Mouse (Mus musculus): ENCODE measurements around the gene Svopl. TPM values are rescaled to one million over a fixed set of nuclear protein-coding genes. Genes with fewer than 3 reads are reported as not detected.

Gene Svopl
- polyA plus RNA-seq (2015; fragmentation: Nextera tagmentation; extraction: Ambion mirVana): 0.81 and 0.90 TPM in 2 replicates

DNA sequence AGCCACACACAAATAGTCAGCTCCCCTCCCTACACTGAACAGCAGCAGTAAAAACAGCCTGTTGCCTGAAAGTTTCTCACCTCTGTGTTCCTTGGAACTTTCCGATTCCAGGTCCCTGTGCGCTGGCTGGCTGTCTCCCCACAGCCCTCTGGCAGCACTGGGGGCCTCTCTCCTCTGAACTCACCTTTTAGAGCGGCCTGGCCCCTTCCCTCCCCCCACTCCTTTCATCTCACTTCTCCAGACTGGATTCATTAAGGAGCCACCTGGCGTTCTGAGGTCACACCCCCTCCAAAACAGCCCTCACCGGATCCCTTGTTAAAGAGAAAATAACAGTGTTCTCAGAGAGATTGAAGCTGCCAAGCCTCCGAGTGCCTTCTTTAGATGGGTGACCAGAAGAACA lies at the start of gene Svopl:
Svopl (minus strand) TSS at position 159 of the 400 bp plus-strand sequence.
- no peak within 1 kb of the TSS for H3K4me3 ChIP-seq (replicated peaks)
- no peak within 1 kb of the TSS for H3K27ac ChIP-seq
- 43% methylated on average over 6 of the region's 6 CpGs for WGBS
- H3K4me2 ChIP-seq (replicated peaks): no peak within 1 kb of the TSS
- no peak for ATAC-seq
- no peaks in the 10 kb centered on the region for H3K27me3 ChIP-seq
- H3K4me1 ChIP-seq (replicated peaks): no peaks in the 10 kb centered on the region
- H3K9me3 ChIP-seq: no peaks in the 10 kb centered on the region
- no peak within 1 kb of the TSS for H3K9ac ChIP-seq (replicated peaks)
- no peaks in the 10 kb centered on the region for H3K36me3 ChIP-seq

DNA sequence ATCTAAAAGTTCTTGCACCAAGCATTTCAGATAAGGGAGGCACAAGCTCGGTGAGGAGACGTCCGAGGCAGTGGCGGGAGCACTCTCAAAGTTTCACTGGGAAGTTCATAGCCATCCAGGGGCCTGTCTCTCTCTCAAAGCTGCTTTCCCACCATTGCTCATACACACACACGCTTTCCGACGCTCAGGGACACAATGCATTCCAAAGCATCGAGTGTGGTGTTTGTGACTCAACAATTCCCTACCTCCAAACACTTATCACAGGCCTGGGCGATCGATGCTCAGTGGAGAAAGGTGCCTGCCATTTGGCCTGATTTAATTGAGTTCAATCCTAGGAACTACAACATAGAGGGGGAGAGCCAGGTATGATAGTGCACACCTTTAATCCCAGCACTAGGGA lies 47.9 kb upstream of the Svopl start:
- no peak overlapping the region for H3K4me3 ChIP-seq (replicated peaks)
- H3K4me2 ChIP-seq (replicated peaks): no peak overlapping the region
- H3K9ac ChIP-seq (replicated peaks): no peak overlapping the region
- ATAC-seq: no peak
- H3K4me1 ChIP-seq (replicated peaks): no peaks in the 10 kb centered on the region
- H3K27ac ChIP-seq: no peak overlapping the region
- no peaks in the 10 kb centered on the region for H3K36me3 ChIP-seq
- 0 out of 2 replicates have a peak, but pooled peaks cover 5% of the 10 kb centered on the region for H3K9me3 ChIP-seq
- WGBS: 92% methylated on average over 10 of the region's 10 CpGs
- H3K27me3 ChIP-seq: no peaks in the 10 kb centered on the region

GRCm38 (mm10) chr6:38092539-38092938 lies 45.7 kb upstream of the Svopl start:
- Histone ChIP-seq H3K36me3 (no peaks in the 10 kb centered on the region), H3K4me2 (replicated peaks) (no peak overlapping the region), H3K9ac (replicated peaks) (no peak overlapping the region), H3K27me3 (no peaks in the 10 kb centered on the region), H3K4me1 (replicated peaks) (no peaks in the 10 kb centered on the region), H3K9me3 (no peaks in the 10 kb centered on the region), H3K27ac (no peak overlapping the region), H3K4me3 (replicated peaks) (no peak overlapping the region)
- no peak for ATAC-seq
- WGBS: 94% methylated on average over 8 of the region's 8 CpGs

GRCm38 (mm10) chr6:38087242-38088026 lies 40.6 kb upstream of the Svopl start:
- Histone ChIP-seq H3K27ac (no peak overlapping the region), H3K4me1 (replicated peaks) (no peaks in the 10 kb centered on the region), H3K27me3 (no peaks in the 10 kb centered on the region), H3K4me2 (replicated peaks) (no peak overlapping the region), H3K9ac (replicated peaks) (no peak overlapping the region), H3K4me3 (replicated peaks) (no peak overlapping the region), H3K9me3 (no peaks in the 10 kb centered on the region), H3K36me3 (no peaks in the 10 kb centered on the region)
- 84% methylated on average over 9 of the region's 9 CpGs for WGBS
- ATAC-seq: no peak

DNA sequence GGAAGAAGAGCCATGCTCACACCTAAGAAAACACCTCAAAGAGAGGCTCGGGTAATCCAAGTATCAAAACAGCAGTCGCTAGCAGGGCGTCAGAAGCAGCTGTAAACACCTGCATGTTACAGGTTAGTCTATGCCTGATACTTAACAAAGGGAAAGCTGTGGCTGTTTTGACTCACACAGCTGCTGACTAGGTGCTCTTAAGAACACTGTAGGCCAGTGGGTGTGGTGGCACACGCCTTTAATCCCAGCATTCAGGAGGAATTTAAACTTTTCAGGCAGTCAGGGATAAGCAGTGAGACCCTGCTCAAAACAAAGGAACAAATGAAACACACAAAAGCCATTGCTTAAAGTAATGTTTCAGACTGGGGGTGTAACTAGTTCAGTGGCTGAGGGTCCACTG lies 36.4 kb upstream of the Svopl start:
- 39% methylated on average over 4 of the region's 4 CpGs for WGBS
- no peak overlapping the region for H3K9ac ChIP-seq (replicated peaks)
- ATAC-seq: no peak

DNA sequence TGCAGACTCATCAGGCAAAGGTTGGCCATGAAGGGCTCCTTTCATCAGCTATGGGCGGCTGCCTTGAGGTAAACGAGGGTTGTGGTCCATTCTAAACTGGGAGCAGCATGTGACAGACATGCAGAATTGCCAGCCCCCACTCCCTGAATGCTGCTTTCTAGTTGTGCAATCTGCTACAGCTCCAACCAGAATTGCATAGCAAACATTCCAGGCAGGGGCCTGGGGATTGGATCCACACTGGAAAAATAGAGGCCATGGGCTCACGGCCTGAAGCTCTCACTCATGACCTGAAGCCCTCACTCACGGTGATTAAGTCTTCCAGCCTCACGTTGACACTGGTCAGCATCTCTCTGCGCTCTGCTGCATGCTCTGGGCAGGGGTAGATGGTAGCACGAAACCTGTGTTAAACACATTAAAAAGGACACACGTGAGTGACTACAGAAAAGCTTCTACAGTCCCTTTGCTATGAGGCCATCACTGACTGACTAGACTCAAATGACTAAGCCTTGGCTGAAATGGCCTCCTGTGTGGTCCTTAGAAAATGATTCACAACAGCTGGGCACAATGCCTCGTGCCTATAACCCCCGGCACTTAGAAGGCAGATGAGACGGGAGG lies 35.0 kb upstream of the Svopl start:
- WGBS: 60% methylated on average over 11 of the region's 11 CpGs

More for the DNA sequence above, 36.4 kb upstream of the Svopl start:
- H3K27ac ChIP-seq: no peak overlapping the region
- H3K27me3 ChIP-seq: no peaks in the 10 kb centered on the region
- H3K36me3 ChIP-seq: no peaks in the 10 kb centered on the region
- no peaks in the 10 kb centered on the region for H3K4me1 ChIP-seq (replicated peaks)
- H3K4me3 ChIP-seq (replicated peaks): no peak overlapping the region
- H3K4me2 ChIP-seq (replicated peaks): no peak overlapping the region
- H3K9me3 ChIP-seq: no peaks in the 10 kb centered on the region

GRCm38 (mm10) chr6:38080364-38080763 lies 33.6 kb upstream of the Svopl start:
- no peaks in the 10 kb centered on the region for H3K36me3 ChIP-seq
- no peaks in the 10 kb centered on the region for H3K4me1 ChIP-seq (replicated peaks)
- no peak overlapping the region for H3K4me3 ChIP-seq (replicated peaks)
- WGBS: 59% methylated on average over 4 of the region's 4 CpGs
- no peak overlapping the region for H3K4me2 ChIP-seq (replicated peaks)
- H3K27me3 ChIP-seq: no peaks in the 10 kb centered on the region
- H3K9ac ChIP-seq (replicated peaks): no peak overlapping the region
- no peaks in the 10 kb centered on the region for H3K9me3 ChIP-seq
- no peak overlapping the region for H3K27ac ChIP-seq
- ATAC-seq: no peak

More for the DNA sequence above, 35.0 kb upstream of the Svopl start:
- Histone ChIP-seq H3K9ac (replicated peaks) (no peak overlapping the region), H3K4me1 (replicated peaks) (no peaks in the 10 kb centered on the region), H3K9me3 (no peaks in the 10 kb centered on the region), H3K4me3 (replicated peaks) (no peak overlapping the region), H3K4me2 (replicated peaks) (no peak overlapping the region), H3K36me3 (no peaks in the 10 kb centered on the region), H3K27ac (no peak overlapping the region), H3K27me3 (no peaks in the 10 kb centered on the region)
- no peak for ATAC-seq

DNA sequence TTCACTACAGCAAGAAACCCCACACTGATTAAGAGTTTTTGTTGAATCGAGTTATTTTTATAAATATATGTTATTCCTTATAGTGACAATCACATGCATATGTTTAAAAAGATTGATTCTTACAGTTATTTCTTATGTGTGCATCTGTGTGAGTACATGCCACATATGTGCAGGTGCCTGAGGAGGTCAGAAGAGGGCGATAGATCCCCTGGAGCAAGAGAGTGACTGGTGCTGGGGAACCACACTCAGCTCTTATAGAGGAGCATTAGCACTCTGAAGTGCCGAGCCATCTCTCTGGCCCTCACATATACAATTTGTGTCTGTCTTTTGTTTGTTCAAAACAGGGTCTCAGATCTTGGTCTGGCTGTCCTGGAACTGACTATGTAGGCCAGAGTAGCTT lies 26.8 kb upstream of the Svopl start:
- Histone ChIP-seq H3K27ac (no peak overlapping the region), H3K9me3 (no peaks in the 10 kb centered on the region), H3K36me3 (no peaks in the 10 kb centered on the region), H3K4me2 (replicated peaks) (no peak overlapping the region), H3K27me3 (no peaks in the 10 kb centered on the region), H3K4me1 (replicated peaks) (no peaks in the 10 kb centered on the region), H3K4me3 (replicated peaks) (no peak overlapping the region), H3K9ac (replicated peaks) (no peak overlapping the region)
- 87% methylated on average over 3 of the region's 3 CpGs for WGBS
- ATAC-seq: no peak

GRCm38 (mm10) chr6:38072137-38072796 lies 25.5 kb upstream of the Svopl start:
- ATAC-seq: no peak
- no peak overlapping the region for H3K27ac ChIP-seq
- no peaks in the 10 kb centered on the region for H3K36me3 ChIP-seq
- 78% methylated on average over 5 of the region's 5 CpGs for WGBS
- no peaks in the 10 kb centered on the region for H3K27me3 ChIP-seq
- no peak overlapping the region for H3K4me3 ChIP-seq (replicated peaks)
- H3K4me2 ChIP-seq (replicated peaks): no peak overlapping the region
- H3K9ac ChIP-seq (replicated peaks): no peak overlapping the region
- H3K4me1 ChIP-seq (replicated peaks): no peaks in the 10 kb centered on the region
- no peaks in the 10 kb centered on the region for H3K9me3 ChIP-seq

DNA sequence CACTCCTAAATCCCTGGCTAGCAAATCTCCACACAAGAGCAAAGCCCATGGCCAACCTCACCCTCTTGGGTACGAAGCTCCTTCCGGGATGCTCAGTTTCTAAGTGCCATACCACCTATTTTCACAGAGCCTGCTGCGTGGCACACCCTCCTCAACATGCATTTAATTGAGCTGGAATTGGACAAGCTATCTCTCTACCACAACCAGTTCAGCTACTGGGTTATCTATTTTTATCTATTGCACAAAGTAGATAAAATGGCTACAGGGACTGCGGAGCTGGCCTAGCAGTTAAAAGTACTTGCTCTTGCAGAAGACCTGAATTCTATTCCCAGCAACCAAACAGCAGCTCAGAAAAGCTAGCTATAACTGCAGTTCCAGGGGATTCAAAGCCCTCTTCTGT lies 24.5 kb upstream of the Svopl start:
- Histone ChIP-seq H3K4me1 (replicated peaks) (peaks cover under 1% of the 10 kb centered on the region; the same call in 1 of the 2 replicates), H3K27ac (no peak overlapping the region), H3K4me3 (replicated peaks) (no peak overlapping the region), H3K27me3 (no peaks in the 10 kb centered on the region), H3K9ac (replicated peaks) (no peak overlapping the region), H3K9me3 (no peaks in the 10 kb centered on the region), H3K36me3 (no peaks in the 10 kb centered on the region), H3K4me2 (replicated peaks) (no peak overlapping the region)
- 94% methylated on average over 4 of the region's 4 CpGs for WGBS
- no peak for ATAC-seq

GRCm38 (mm10) chr6:38066215-38066614 lies 19.4 kb upstream of the Svopl start:
- WGBS: 4% methylated on average over 5 of the region's 5 CpGs
- Histone ChIP-seq H3K4me1 (replicated peaks) (peaks cover 9% of the 10 kb centered on the region), H3K4me2 (replicated peaks) (no peak overlapping the region), H3K9ac (replicated peaks) (no peak overlapping the region), H3K4me3 (replicated peaks) (no peak overlapping the region), H3K9me3 (peaks cover 3% of the 10 kb centered on the region; the same call in 1 of the 2 replicates), H3K27ac (no peak overlapping the region), H3K36me3 (no peaks in the 10 kb centered on the region), H3K27me3 (no peaks in the 10 kb centered on the region)
- peak; percentile 95 for ATAC-seq

GRCm38 (mm10) chr6:38065501-38066122 lies 18.8 kb upstream of the Svopl start:
- no peaks in the 10 kb centered on the region for H3K27me3 ChIP-seq
- H3K9me3 ChIP-seq: peaks cover 3% of the 10 kb centered on the region; the same call in 1 of the 2 replicates
- ATAC-seq: peak; percentile 77
- 77% methylated on average over 11 of the region's 11 CpGs for WGBS
- H3K4me1 ChIP-seq (replicated peaks): peaks cover 9% of the 10 kb centered on the region
- no peak overlapping the region for H3K4me3 ChIP-seq (replicated peaks)
- no peak overlapping the region for H3K27ac ChIP-seq
- H3K9ac ChIP-seq (replicated peaks): no peak overlapping the region
- H3K36me3 ChIP-seq: no peaks in the 10 kb centered on the region
- no peak overlapping the region for H3K4me2 ChIP-seq (replicated peaks)
